Mouse (Mus musculus): ENCODE data around the gene Zfp663.

The Zfp663 gene

GRCm38 (mm10) chr2:165368496-165368895 is at the start of gene Zfp663:
Zfp663 (minus strand) TSS chr2:165368729.
- DNase-seq: no peak

GRCm38 (mm10) chr2:165417291-165417690 is 48.8 kb upstream of the Zfp663 start:
- peak; percentile 66 for DNase-seq

- no peak for DNase-seq
These were observed 47.3 kb upstream of the Zfp663 start for GRCm38 (mm10) chr2:165415795-165416194.

GRCm38 (mm10) chr2:165415141-165415721 is 46.7 kb upstream of the Zfp663 start:
- no peak for DNase-seq

- DNase-seq: no peak
These were observed 45.8 kb upstream of the Zfp663 start for GRCm38 (mm10) chr2:165414321-165414720.

DNA sequence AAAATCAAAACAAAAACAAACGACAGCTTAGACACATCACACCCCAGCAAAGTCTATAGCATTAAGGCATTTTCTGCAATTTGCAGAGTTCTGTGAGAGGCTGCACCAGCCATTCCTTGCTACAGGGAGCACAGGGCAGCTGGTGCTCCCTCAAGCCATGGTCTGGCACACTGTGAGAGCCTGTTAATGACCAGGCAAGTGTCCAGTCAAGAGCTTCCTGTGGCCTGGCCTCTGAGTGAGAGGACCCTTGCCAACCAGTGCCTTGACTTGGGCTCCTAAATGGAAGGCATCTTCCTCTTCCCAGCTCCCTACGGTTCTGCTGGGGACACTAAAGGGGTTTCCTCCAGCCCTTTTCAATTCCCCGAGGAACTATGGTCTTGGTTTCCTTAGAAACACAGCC is 45.4 kb upstream of the Zfp663 start:
- no peak for DNase-seq

DNA sequence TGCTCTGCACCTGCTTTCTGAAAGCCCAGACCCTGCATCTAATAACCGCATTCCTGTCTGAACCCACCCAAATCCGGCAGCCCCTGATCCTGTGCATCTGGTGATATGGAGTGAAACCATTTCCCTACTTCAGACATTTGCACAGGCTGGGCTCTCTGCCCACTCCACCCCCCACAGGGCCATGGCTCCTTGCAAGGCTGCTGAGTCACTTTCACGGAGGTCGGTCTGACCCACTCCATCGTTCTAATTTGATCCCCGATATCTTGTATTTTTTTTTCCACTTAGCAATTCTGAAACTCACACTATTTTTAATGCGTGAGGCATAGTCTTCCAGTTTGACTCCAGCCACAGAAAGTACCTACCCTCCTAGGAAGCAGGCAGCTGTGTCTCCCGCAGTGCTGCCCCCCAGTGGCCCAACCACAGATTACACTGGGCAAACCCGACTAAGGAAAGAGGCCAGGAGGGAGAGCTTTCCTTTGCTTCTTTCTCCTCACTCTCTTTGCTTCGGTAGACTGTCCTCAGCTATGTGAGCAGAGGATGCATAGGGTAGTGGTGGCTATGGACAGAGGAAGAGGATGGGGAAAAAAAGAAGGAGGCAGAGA is 39.3 kb upstream of the Zfp663 start:
- peak; percentile 41 for DNase-seq

- DNase-seq: no peak
These were observed 36.8 kb upstream of the Zfp663 start for GRCm38 (mm10) chr2:165405351-165405750.

DNA sequence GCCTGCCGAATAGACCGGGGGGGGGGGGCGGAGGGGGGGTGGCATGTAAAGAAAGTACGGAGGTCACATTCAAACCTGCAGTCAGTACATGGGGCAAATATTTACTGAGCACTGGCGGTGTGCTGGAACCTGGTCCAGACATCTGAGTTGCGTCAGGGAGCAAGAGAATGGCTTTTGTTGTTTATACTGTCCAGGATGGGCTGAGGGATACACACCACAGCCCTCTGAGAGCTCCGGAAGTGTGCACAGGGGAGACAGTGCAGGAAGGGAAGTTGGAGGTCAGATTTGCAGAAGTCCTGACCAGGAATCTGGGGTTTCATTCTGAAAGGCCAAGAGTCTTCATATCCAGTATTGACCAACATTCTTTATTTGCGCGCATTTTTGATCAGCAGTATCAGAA is 36.4 kb upstream of the Zfp663 start:
- no peak for DNase-seq

DNA sequence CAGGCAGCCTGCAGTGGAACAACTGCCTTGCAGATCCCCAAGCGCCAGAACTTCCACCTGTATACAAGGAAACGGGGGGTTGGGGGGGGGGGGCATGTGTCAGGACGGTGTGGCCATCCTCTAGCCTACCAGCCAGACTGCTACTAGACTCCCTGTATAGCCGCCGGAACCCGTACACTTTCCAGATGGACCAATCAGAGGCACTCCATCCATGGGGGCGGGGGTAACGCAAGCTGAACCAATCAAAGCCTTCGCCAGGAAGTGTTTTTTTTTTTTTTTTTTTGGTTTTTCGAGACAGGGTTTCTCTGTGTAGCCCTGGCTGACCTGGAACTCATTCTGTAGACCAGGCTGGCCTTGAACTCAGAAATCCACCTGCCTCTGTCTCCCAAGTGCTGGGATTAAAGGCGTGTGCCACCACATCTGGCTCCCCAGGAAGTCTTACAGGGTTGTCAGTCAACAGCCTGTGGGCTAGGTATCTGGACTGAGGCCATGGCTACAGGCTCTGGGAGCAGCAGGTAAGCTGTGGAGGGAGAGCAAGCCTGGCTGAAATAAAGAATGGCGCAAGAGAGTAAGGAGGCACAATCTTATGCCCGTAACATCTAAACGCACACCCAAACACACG is 29.7 kb upstream of the Zfp663 start:
- DNase-seq: no peak

DNA sequence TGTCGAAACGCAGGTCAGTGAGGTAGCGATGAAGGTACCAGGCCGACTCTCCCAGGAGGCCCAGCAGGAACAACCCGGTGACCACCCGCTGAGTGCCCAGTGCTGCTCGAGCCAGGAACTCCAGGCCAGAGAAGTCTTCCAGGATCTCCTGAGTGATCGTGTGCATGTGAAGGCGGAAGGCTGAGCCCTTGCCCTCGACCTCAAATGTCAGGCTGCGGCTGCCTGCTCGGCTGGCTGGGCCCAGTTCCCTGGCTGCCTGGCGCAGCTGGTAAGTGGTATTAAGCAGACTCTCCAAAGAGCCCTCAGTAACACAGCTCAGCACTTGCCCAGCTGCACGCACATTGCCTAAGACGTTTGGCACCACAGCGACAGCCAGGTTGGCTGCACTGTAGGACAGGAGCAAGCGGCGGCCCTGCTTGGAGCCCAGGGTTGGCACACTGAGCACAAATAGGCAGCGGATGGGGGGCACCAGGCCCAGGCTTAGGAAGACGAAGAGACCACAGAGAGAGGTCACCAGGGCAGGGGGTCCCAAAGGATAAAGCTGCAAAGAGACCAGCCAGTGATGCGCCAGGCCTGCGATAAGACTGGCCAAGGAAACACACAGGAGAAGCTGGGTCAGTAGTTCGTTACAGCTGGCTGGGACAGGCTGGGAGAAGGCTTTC is 29.1 kb upstream of the Zfp663 start:
- no peak for DNase-seq

DNA sequence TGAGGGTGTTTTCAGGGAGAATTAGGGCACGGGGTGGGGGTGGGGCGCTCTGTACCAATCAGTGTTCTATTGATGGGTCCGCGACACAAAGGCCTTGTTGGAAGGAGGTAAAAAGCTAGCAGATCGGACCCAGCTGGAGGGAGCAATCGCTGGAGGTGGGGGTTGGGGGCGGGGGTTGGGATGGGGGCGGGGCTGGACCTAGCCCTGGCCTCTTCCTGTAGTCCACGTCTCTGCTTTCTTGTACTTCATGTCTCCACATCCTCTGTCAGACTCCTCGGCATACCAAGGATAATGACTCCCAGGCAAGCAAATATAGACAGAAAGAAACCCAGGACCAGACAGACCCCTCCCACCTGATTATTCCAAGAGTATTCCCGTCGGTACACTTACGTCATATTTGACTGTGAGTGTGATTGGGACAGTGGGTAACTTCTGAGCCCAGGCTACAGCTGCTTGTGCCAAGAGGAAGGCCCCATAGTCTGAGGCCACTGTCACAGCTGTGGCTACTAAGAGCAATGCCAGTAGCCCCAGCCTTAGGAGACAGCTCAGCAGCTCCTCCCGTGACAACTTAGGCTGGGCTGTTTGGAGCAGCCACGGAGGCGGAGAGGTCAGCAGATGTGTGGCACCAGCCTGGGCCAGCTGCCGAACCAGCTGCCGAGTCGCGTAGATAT is 28.4 kb upstream of the Zfp663 start:
- no peak for DNase-seq

GRCm38 (mm10) chr2:165392156-165392555 is 23.6 kb upstream of the Zfp663 start:
- DNase-seq: no peak

DNA sequence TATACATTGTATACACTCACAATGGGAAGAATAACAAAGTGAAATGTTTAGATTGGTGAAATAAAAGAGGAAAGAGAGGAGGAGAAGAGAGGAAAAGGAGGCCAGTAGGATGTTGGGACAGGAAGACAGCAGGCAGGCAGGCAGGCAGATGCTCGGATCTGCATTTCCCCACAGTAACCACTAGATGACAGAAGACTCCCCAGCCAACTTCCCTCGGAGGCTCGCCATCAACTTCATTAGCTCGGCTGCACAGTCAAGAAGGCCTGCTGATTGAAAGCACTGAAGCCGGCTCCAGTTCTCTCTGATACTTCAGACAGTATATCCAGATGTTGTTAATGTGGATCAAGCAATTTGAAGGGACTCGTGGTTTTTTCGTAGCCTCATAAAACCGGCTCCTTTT is 23.0 kb upstream of the Zfp663 start:
- no peak for DNase-seq

GRCm38 (mm10) chr2:165389299-165389952 is 20.9 kb upstream of the Zfp663 start:
- no peak for DNase-seq

DNA sequence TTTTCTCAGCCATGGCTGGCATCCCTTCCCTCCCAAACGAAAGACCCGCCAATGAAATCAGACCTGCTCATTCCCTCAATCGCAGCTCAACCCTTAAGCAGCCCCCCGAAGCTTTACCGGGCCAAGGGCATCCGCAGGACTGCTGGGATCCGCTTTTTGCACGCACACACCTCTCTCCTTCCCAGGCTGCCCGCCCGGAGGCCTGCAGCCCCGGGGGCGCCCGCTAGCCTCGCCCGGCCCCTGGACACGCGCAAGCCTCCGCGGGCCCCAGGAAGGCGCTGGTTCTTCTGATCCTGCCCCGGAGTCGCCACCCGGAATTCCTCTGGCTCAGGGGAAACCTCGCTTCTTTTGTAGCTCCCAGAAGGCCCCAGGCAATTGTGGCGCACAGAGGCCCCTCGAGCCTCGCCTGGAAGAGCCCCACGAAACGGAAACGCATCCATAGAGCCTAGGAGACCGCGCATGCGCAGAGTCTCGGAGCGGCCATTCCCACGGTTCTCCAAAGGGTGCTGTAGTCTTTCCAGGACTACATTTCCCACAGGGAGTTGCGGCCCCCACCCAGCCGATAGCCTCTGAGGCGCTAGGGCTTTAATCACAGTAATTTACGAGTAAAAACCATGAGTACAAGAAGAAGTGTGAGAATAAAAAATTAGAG is 19.4 kb upstream of the Zfp663 start, which contains the start of gene Zfp334:
Gene Zfp334 (minus strand): TSS at position 416 of the 652 bp plus-strand sequence.
- DNase-seq: peak; percentile 90

DNA sequence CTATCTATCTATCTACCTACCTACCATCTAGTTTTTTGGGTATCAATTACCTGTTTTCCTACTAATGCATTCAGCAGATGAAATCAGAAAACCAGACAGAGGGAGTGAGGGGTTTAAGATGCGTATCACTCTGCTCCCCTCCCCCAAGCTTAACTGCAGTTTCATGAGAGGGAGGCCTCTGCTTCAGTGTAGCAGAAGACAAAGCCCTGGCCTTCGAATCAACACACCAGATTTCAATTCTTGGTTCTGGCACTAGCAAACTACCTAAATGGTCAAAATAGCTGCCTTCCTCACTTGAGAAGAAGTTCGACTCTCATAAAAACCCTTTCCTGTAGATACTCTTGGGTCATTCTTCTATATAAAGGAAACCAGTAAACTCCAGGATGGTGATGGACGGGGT is 18.8 kb upstream of the Zfp663 start:
- DNase-seq: no peak

- no peak for DNase-seq
These were observed 11.5 kb upstream of the Zfp663 start for GRCm38 (mm10) chr2:165380050-165380449.

DNA sequence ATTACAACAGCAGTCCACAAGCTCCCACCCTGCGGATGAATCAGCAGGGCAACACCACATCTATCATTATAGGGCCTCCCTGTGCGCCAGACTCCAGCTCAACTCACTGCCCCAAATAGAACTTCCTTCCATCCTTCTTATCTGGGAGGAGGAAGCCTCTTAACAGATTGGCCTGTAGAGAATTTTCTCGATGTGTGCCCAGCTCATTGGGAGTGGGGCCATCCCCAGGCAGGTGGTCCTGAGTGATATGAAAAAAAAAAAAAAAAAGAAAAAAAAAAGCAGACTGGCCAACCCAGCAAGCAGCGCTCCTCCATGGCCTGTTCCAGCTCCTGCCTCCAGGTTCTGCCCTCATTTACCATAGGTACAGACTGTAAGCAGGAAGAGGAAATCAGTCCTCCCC is 7.5 kb upstream of the Zfp663 start:
- DNase-seq: no peak

DNA sequence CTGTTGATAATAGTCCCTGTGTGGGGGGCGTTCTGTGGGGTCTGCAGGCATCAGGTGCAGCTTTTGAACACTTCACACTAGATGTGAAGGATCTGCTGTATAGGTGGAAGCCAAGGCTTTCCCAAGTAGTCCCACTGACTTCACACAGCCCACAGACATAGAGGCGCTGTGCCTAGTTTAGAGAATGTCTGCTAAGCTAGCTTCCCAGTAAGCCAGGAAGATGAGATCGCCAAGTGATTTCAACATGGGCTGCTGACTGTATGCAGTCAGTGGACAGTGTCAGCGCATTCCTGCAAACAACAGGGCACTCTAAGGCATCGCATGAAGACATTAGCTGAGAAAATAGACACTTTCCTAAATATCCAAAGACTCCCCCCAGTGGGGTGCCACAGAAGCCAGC is 6.9 kb upstream of the Zfp663 start:
- DNase-seq: no peak

DNA sequence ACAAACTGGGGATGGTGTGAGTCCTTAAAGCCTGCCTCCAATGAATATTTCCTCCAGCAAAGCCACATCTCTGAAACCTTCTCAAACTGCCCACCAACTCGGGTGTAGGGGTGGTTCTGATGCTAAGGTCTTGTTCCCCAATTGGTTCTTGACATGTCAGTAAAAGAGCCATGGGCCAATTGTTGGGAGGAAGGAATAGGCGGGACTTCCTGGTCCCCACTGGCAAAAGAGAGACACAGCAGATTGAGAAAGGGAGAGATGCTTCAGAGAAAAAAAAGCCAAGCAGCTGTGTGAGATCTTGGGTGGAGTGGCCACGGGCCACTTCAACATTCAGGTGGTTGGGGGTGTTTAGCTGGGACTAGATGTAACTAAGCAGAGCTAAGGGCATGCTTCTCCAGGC is 2.5 kb upstream of the Zfp663 start:
- DNase-seq: no peak

- DNase-seq: no peak
These were observed 1.8 kb upstream of the Zfp663 start for GRCm38 (mm10) chr2:165370348-165370747.

Measured in kidney, adult 11 months (tissue).